Mouse (Mus musculus) kidney, embryonic 16.5 days (tissue): ENCODE results near the gene Dact3. TPM values are rescaled to one million over a fixed set of nuclear protein-coding genes. Genes with fewer than 3 reads are reported as not detected.

ENCODE experiments used
- ATAC-seq: fragments of 200-750 bp; cut with Nextera tagmentation; 2 replicates; pipeline ENCODE4 v1.8.0; 2017; ENCODE audit warnings: moderate TSS enrichment; ENCODE audit not compliant: low FRiP score, low TSS enrichment
- H3K27ac ChIP-seq: fragments of 300-500 bp; sonication (generic); 2 replicates; pipeline ENCODE4 v1.5.1; 2014; ENCODE audit warnings: low read length
- H3K27me3 ChIP-seq: fragments of 300-500 bp; sonication (generic); 2 replicates; pipeline ENCODE4 v1.6.1; 2014; ENCODE audit warnings: low read length, control low read depth, mixed read lengths; ENCODE audit not compliant: insufficient read depth
- H3K36me3 ChIP-seq: fragments of 300-500 bp; sonication (generic); 2 replicates; pipeline ENCODE4 v1.6.1; 2014; ENCODE audit warnings: low read length, control low read depth, mixed read lengths; ENCODE audit not compliant: insufficient read depth
- H3K4me1 ChIP-seq: fragments of 300-500 bp; sonication (generic); 2 replicates; pipeline ENCODE4 v1.6.1; 2014; ENCODE audit warnings: low read length, control low read depth, mixed read lengths; ENCODE audit not compliant: insufficient read depth
- H3K4me2 ChIP-seq: fragments of 300-500 bp; sonication (generic); replicated peaks from 2 replicates; pipeline ENCODE4 v1.6.1; 2014; ENCODE audit warnings: low read depth, low read length
- H3K4me3 ChIP-seq: fragments of 300-500 bp; sonication (generic); 2 replicates; pipeline ENCODE4 v1.5.1; 2014; ENCODE audit warnings: mild to moderate bottlenecking, low read length
- H3K9ac ChIP-seq: fragments of 300-500 bp; sonication (generic); replicated peaks from 2 replicates; pipeline ENCODE4 v1.6.1; 2014; ENCODE audit warnings: low read length
- H3K9me3 ChIP-seq: fragments of 300-500 bp; sonication (generic); 2 replicates; pipeline ENCODE4 v1.6.1; 2016; ENCODE audit warnings: low read length, control low read depth
- WGBS: fragments of 180-500 bp; shearing (Covaris S2); extraction: QIAGEN DNeasy Blood & Tissue Kit; methylation state at CpG from one replicate; pipeline ENCODE4 v1.1.7; 2014; 5-methylcytosine and 5-hydroxymethylcytosine counted together
- polyA plus RNA-seq: library from polyadenylated mRNA; unstranded; fragments of >200 nt; fragmentation: Nextera tagmentation; extraction: Ambion mirVana; gene quantifications from 2 replicates; pipeline ENCODE4 v1.2.1, GENCODE M21; 2015

Dact3 gene
- polyA plus RNA-seq, 1 experiment from 2014 or later, result 2.1 TPM

- Histone ChIP-seq H3K9me3 (no peaks in the 10 kb centered on the region), H3K9ac (no peak overlapping the region), H3K27ac (no peak overlapping the region), H3K4me1 (no peaks in the 10 kb centered on the region), H3K4me2 (no peak overlapping the region), H3K27me3 (no peaks in the 10 kb centered on the region), H3K4me3 (no peak overlapping the region), H3K36me3 (no peaks in the 10 kb centered on the region)
- ATAC-seq, result no peak
- WGBS, result 30% methylated on average over 2 of the region's 2 CpGs
Observed at GRCm38 (mm10) chr7:16928341-16928740, 53.2 kb downstream of the Dact3 start.

- Histone ChIP-seq H3K36me3 (no peaks in the 10 kb centered on the region), H3K4me2 (no peak overlapping the region), H3K27ac (no peak overlapping the region), H3K4me1 (no peaks in the 10 kb centered on the region), H3K4me3 (no peak overlapping the region), H3K9ac (no peak overlapping the region), H3K9me3 (no peaks in the 10 kb centered on the region), H3K27me3 (no peaks in the 10 kb centered on the region)
- WGBS, result 14% methylated on average over 1 of the region's 1 CpGs
- no peak for ATAC-seq
Observed at GRCm38 (mm10) chr7:16930850-16931249, 55.7 kb downstream of the Dact3 start.

DNA sequence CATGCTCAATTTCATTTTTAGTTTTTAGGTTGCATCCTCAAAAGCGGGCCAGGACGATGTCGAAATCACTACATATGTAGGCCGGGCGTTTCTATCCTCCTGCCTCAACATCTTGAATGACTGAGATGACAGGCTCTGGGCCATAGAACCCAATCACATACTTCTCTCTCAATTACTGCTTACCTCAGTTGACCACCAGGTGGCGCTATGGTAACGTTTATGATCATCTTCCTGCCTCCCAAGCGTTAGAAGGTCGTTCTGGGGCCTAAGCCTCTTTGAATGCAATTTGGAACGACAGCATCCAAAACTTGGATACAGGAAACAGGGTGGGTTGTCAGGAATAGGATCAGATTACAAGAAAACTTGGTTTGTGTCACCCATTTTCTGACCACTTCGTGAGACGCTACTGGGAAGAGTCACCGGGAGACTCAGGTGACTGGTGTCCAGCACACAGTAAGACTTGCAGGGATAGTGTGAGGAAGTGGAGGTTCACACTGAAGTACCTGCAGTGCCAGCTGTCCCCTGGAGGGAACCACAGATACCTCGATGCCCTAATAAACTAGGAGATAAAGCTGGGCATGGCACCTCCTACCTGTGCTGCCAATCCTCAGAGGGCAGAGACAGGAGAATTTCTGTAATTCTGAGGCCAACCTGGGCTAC, 57.0 kb downstream of the Dact3 start:
- Histone ChIP-seq H3K27ac (no peak overlapping the region), H3K9me3 (no peaks in the 10 kb centered on the region), H3K4me2 (no peak overlapping the region), H3K27me3 (no peaks in the 10 kb centered on the region), H3K4me3 (no peak overlapping the region), H3K36me3 (no peaks in the 10 kb centered on the region), H3K4me1 (no peaks in the 10 kb centered on the region), H3K9ac (no peak overlapping the region)
- peak; percentile 46; the same call in 1 of the 2 replicates for ATAC-seq
- WGBS, result 18% methylated on average over 14 of the region's 14 CpGs

- 42% methylated on average over 14 of the region's 14 CpGs for whole genome bisulfite sequencing
- Histone ChIP-seq H3K9ac (no peak overlapping the region), H3K4me2 (no peak overlapping the region), H3K4me1 (no peaks in the 10 kb centered on the region), H3K9me3 (no peaks in the 10 kb centered on the region), H3K27ac (no peak overlapping the region), H3K27me3 (no peaks in the 10 kb centered on the region), H3K4me3 (no peak overlapping the region), H3K36me3 (no peaks in the 10 kb centered on the region)
- ATAC-seq, result peak; percentile 42; the same call in 1 of the 2 replicates
Observed at GRCm38 (mm10) chr7:16932704-16933577, 57.8 kb downstream of the Dact3 start.

Other genes starting within 250 kb of the Dact3 start
- not detected in 2 replicates for gene Ceacam15, start 199.6 kb upstream of the Dact3 start, polyA plus RNA-seq
- not detected in 2 replicates for gene Ceacam9, start 153.4 kb upstream of the Dact3 start, polyA plus RNA-seq
- 269 and 282 TPM in 2 replicates for gene Ap2s1, start 136.9 kb upstream of the Dact3 start, polyA plus RNA-seq
- 49.2 and 51.0 TPM in 2 replicates for gene Slc1a5, start 94.0 kb upstream of the Dact3 start, polyA plus RNA-seq
- 98.4 and 111 TPM in 2 replicates for gene Strn4, start 59.4 kb upstream of the Dact3 start, polyA plus RNA-seq
- 36.3 and 36.6 TPM in 2 replicates for gene Fkrp, start 58.6 kb upstream of the Dact3 start, polyA plus RNA-seq
- 16.2 and 17.8 TPM in 2 replicates for gene Prkd2, start 32.4 kb upstream of the Dact3 start, polyA plus RNA-seq
- gene Gng8, start 16.5 kb downstream of the Dact3 start, polyA plus RNA-seq, result 7.7 and 10.5 TPM in 2 replicates
- 1.9 and 2.6 TPM in 2 replicates for gene Ptgir, start 31.2 kb downstream of the Dact3 start, polyA plus RNA-seq
- gene Calm3, start 48.8 kb downstream of the Dact3 start, polyA plus RNA-seq, result 145 and 154 TPM in 2 replicates
- gene Pnmal2, start 69.4 kb downstream of the Dact3 start, polyA plus RNA-seq, result 7.4 and 7.5 TPM in 2 replicates
- 0.62 and 0.65 TPM in 2 replicates for gene Pnmal1, start 84.4 kb downstream of the Dact3 start, polyA plus RNA-seq
- 0.20 and 0.26 TPM in 2 replicates for gene Gm42372, start 107.8 kb downstream of the Dact3 start, polyA plus RNA-seq
- 49.6 and 53.8 TPM in 2 replicates for gene Ccdc8, start 117.4 kb downstream of the Dact3 start, polyA plus RNA-seq
- gene Ppp5c, start 152.6 kb downstream of the Dact3 start, polyA plus RNA-seq, result 122 and 125 TPM in 2 replicates
- gene Hif3a, start 187.1 kb downstream of the Dact3 start, polyA plus RNA-seq, result 25.2 and 26.1 TPM in 2 replicates
- 0.19 TPM in 2 replicates for gene Psg16, start 198.7 kb downstream of the Dact3 start, polyA plus RNA-seq